8 mouse cellular contexts compared by ENCODE assay signal in genomic region chr9:88481061-88481790, GRCm38 (mm10). TPM values are rescaled to one million over a fixed set of nuclear protein-coding genes. Genes with fewer than 3 reads are reported as not detected.
DNase-seq lines count a peak whose midpoint lies in the region; ATAC-seq and TF ChIP-seq lines count a peak whose summit lies in the region.

No protein-coding gene starts in this region.

- 0 out of 2 replicates have a peak, but pooled peaks have one; percentile 0 for ATAC-seq in embryonic facial prominence, embryonic 12.5 days (ENCODE audit: insufficient number of reproducible peaks, insufficient read depth, low FRiP score, low TSS enrichment)
- peak; percentile 4 for ATAC-seq in limb, embryonic 13.5 days (ENCODE audit: low FRiP score, low read depth)
- ATAC-seq in midbrain, postnatal 0 days (ENCODE audit: low FRiP score), result 0 out of 2 replicates have a peak, but pooled peaks have one; percentile 1

- peak overlapping the region; percentile 100 for H3K4me3 ChIP-seq in embryonic facial prominence, embryonic 12.5 days
- peak overlapping the region; percentile 80 for H3K4me3 ChIP-seq in heart, adult 2 months
- H3K4me3 ChIP-seq in kidney, adult 2 months (ENCODE audit: insufficient read depth, low read depth, low read length), result peak overlapping the region; percentile 78
- H3K4me3 ChIP-seq in limb, embryonic 13.5 days, result peak overlapping the region; percentile 99
- peak overlapping the region; percentile 99 for H3K4me3 ChIP-seq in midbrain, postnatal 0 days (ENCODE audit: low read depth, low read length)

- no peak for TF ChIP-seq POLR2A in heart, adult 2 months (IDR thresholded peaks at IDR 0.05; ENCODE audit: insufficient read depth, low read depth, low read length)
- no peak for TF ChIP-seq POLR2A in kidney, adult 2 months (IDR thresholded peaks at IDR 0.05; ENCODE audit: low read depth, low read length)

- peaks cover 8% of the 10 kb centered on the region for H3K36me3 ChIP-seq in embryonic facial prominence, embryonic 12.5 days
- H3K36me3 ChIP-seq in heart, adult 2 months (ENCODE audit: control insufficient read depth, insufficient read depth, low read length), result peaks cover 17% of the 10 kb centered on the region
- H3K36me3 ChIP-seq in kidney, adult 2 months (ENCODE audit: control insufficient read depth, insufficient read depth, low read length), result no peaks in the 10 kb centered on the region; the same call in none of the 2 replicates
- peaks cover 13% of the 10 kb centered on the region for H3K36me3 ChIP-seq in limb, embryonic 13.5 days
- H3K36me3 ChIP-seq in midbrain, postnatal 0 days (ENCODE audit: insufficient read depth, low read length), result peaks cover 1% of the 10 kb centered on the region; the same call in 1 of the 2 replicates

- intact Hi-C loops in heart, adult 2 months (cut with DNase I), result loop anchor here (2.0 kb wide), 2 partner anchors 42 to 66 kb away; partner anchors contain the start of gene Snx14

- no peaks in the 10 kb centered on the region for H3K79me2 ChIP-seq in heart, adult 2 months (replicated peaks; ENCODE audit: control insufficient read depth, insufficient read depth, low read length)

- no peak for TF ChIP-seq EP300 in heart, adult 2 months (IDR thresholded peaks at IDR 0.05; ENCODE audit: insufficient read depth, low read depth, low read length)

- TF ChIP-seq CTCF in heart, adult 2 months (IDR thresholded peaks at IDR 0.05), result no peak
- TF ChIP-seq CTCF in kidney, adult 2 months (conservative IDR thresholded peaks at IDR 0.05; ENCODE audit: insufficient read depth, insufficient read length, low read depth, low read length), result no peak
- no peak for TF ChIP-seq CTCF in midbrain, postnatal 0 days (IDR thresholded peaks at IDR 0.05)

- peaks cover 5% of the 10 kb centered on the region for H3K4me1 ChIP-seq in embryonic facial prominence, embryonic 12.5 days
- H3K4me1 ChIP-seq in heart, adult 2 months (ENCODE audit: control insufficient read depth, insufficient read depth, low read length), result peaks cover 1% of the 10 kb centered on the region
- no peaks in the 10 kb centered on the region; the same call in 1 of the 2 replicates for H3K4me1 ChIP-seq in kidney, adult 2 months (ENCODE audit: control insufficient read depth, insufficient read depth, low read length)
- H3K4me1 ChIP-seq in limb, embryonic 13.5 days, result peaks cover 21% of the 10 kb centered on the region
- peaks cover 5% of the 10 kb centered on the region; the same call in 1 of the 2 replicates for H3K4me1 ChIP-seq in midbrain, postnatal 0 days (ENCODE audit: insufficient read depth, low read length)

- H3K4me2 ChIP-seq in embryonic facial prominence, embryonic 12.5 days (replicated peaks), result peak overlapping the region; percentile 78
- peak overlapping the region; percentile 91 for H3K4me2 ChIP-seq in limb, embryonic 13.5 days (replicated peaks)
- H3K4me2 ChIP-seq in midbrain, postnatal 0 days (ENCODE audit: low read depth, low read length, poor library complexity, severe bottlenecking), result peak overlapping the region; percentile 71

- H3K9ac ChIP-seq in embryonic facial prominence, embryonic 12.5 days, result peak overlapping the region; percentile 100
- H3K9ac ChIP-seq in heart, adult 2 months (ENCODE audit: low read depth, low read length), result peak overlapping the region; percentile 89
- H3K9ac ChIP-seq in limb, embryonic 13.5 days, result peak overlapping the region; percentile 99
- peak overlapping the region; percentile 92 for H3K9ac ChIP-seq in midbrain, postnatal 0 days (replicated peaks; ENCODE audit: low read length, poor library complexity, severe bottlenecking)

- no peaks in the 10 kb centered on the region for H3K9me3 ChIP-seq in embryonic facial prominence, embryonic 12.5 days
- H3K9me3 ChIP-seq in limb, embryonic 13.5 days, result no peaks in the 10 kb centered on the region
- H3K9me3 ChIP-seq in midbrain, postnatal 0 days (ENCODE audit: low read length), result no peaks in the 10 kb centered on the region

- 1% methylated on average over 58 of the region's 78 CpGs for WGBS in embryonic facial prominence, embryonic 12.5 days
- under 1% methylated on average over 73 of the region's 78 CpGs for WGBS in heart, adult 2 months
- WGBS in kidney, adult 2 months, result 2% methylated on average over 77 of the region's 78 CpGs
- WGBS in limb, embryonic 13.5 days, result under 1% methylated on average over 75 of the region's 78 CpGs
- WGBS in midbrain, postnatal 0 days, result under 1% methylated on average over 64 of the region's 78 CpGs

- no peaks in the 10 kb centered on the region for H3K27me3 ChIP-seq in embryonic facial prominence, embryonic 12.5 days
- no peaks in the 10 kb centered on the region for H3K27me3 ChIP-seq in heart, adult 2 months (ENCODE audit: control insufficient read depth, insufficient read depth, low read length)
- H3K27me3 ChIP-seq in kidney, adult 2 months (replicated peaks; ENCODE audit: control insufficient read depth, insufficient read depth, low read length), result no peaks in the 10 kb centered on the region
- no peaks in the 10 kb centered on the region for H3K27me3 ChIP-seq in limb, embryonic 13.5 days
- H3K27me3 ChIP-seq in midbrain, postnatal 0 days (ENCODE audit: insufficient read depth, low read length), result no peaks in the 10 kb centered on the region

- peak overlapping the region; percentile 99 for H3K27ac ChIP-seq in embryonic facial prominence, embryonic 12.5 days
- peak overlapping the region; percentile 99 for H3K27ac ChIP-seq in heart, adult 2 months
- H3K27ac ChIP-seq in kidney, adult 2 months (ENCODE audit: insufficient read depth, low read depth, low read length), result peak overlapping the region; percentile 76
- peak overlapping the region; percentile 98 for H3K27ac ChIP-seq in limb, embryonic 13.5 days
- H3K27ac ChIP-seq in midbrain, postnatal 0 days (ENCODE audit: low read depth, low read length), result peak overlapping the region; percentile 96

- peak; percentile 55 for DNase-seq in A20 (ENCODE audit: low read depth, low spot score)
- DNase-seq in adrenal gland, postnatal 10 days, result peak; percentile 56
- peak; percentile 56 to 67 for DNase-seq in heart, adult 2 months
- DNase-seq in kidney, adult 2 months, result peak; percentile 38
- peak; percentile 33 for DNase-seq in midbrain, postnatal 0 days (ENCODE audit: low spot score)
- DNase-seq in spleen, postnatal 4 days (ENCODE audit: low spot score in 2 of 2), result peak; percentile 46 to 82

RNA-seq across cellular contexts. Expression of gene Syncrip, which starts 1.1 kb away (rescaled TPM):
- 10 to 100 TPM; 92.6 to 93.0 TPM for total RNA-seq in adrenal gland, postnatal 10 days (2021)
- polyA plus RNA-seq in embryonic facial prominence, embryonic 12.5 days (2016; fragmentation: Nextera tagmentation; extraction: Ambion mirVana), result 122 and 127 TPM in 2 replicates
- 10 to 100 TPM; 60.8 to 64.6 TPM for total RNA-seq in heart, adult 2 months (2021)
- polyA plus RNA-seq in heart, adult 2 months (2012; rRNA removed), result 6.6 and 14.3 TPM in 2 replicates
- polyA plus RNA-seq in kidney, adult 2 months (2012; rRNA removed), result 3.1 and 7.2 TPM in 2 replicates
- polyA plus RNA-seq in limb, embryonic 13.5 days (2015; fragmentation: Nextera tagmentation; extraction: Ambion mirVana), result 114 TPM in 2 replicates
- 79.0 and 92.1 TPM in 2 replicates for total RNA-seq in midbrain, postnatal 0 days (2014; rRNA removed)
- 55.8 and 64.0 TPM in 2 replicates for polyA plus RNA-seq in midbrain, postnatal 0 days (2015; fragmentation: Nextera tagmentation; extraction: Ambion mirVana)

RNA-seq across cellular contexts. Expression of gene Gm20537, which starts 24.8 kb away (rescaled TPM):
- 1 to 10 TPM in 1 of 2 experiments, not detected in 1; 1.0 TPM for total RNA-seq in adrenal gland, postnatal 10 days (2021)
- polyA plus RNA-seq in embryonic facial prominence, embryonic 12.5 days (2016; fragmentation: Nextera tagmentation; extraction: Ambion mirVana), result 0.67 and 1.0 TPM in 2 replicates
- total RNA-seq in heart, adult 2 months (2021), result under 1 TPM in 1 of 2 experiments, not detected in 1; 0.78 TPM
- 0.23 TPM in 1 of 2 replicates, not detected in the other for polyA plus RNA-seq in heart, adult 2 months (2012; rRNA removed)
- 0.41 and 0.75 TPM in 2 replicates for polyA plus RNA-seq in kidney, adult 2 months (2012; rRNA removed)
- polyA plus RNA-seq in limb, embryonic 13.5 days (2015; fragmentation: Nextera tagmentation; extraction: Ambion mirVana), result 0.41 and 0.94 TPM in 2 replicates
- 2.6 TPM in 1 of 2 replicates, not detected in the other for total RNA-seq in midbrain, postnatal 0 days (2014; rRNA removed)
- 0.62 TPM in 1 of 2 replicates, not detected in the other for polyA plus RNA-seq in midbrain, postnatal 0 days (2015; fragmentation: Nextera tagmentation; extraction: Ambion mirVana)

RNA-seq across cellular contexts. Expression of gene Snx14, which starts 42.5 kb away (rescaled TPM):
- 10 to 100 TPM; 41.8 to 54.5 TPM for total RNA-seq in adrenal gland, postnatal 10 days (2021)
- 20.2 and 24.3 TPM in 2 replicates for polyA plus RNA-seq in embryonic facial prominence, embryonic 12.5 days (2016; fragmentation: Nextera tagmentation; extraction: Ambion mirVana)
- 10 to 100 TPM; 21.0 to 22.8 TPM for total RNA-seq in heart, adult 2 months (2021)
- polyA plus RNA-seq in heart, adult 2 months (2012; rRNA removed), result 9.2 and 17.3 TPM in 2 replicates
- polyA plus RNA-seq in kidney, adult 2 months (2012; rRNA removed), result 12.7 and 15.8 TPM in 2 replicates
- 21.9 and 22.8 TPM in 2 replicates for polyA plus RNA-seq in limb, embryonic 13.5 days (2015; fragmentation: Nextera tagmentation; extraction: Ambion mirVana)
- total RNA-seq in midbrain, postnatal 0 days (2014; rRNA removed), result 33.5 and 43.0 TPM in 2 replicates
- 28.6 TPM in 2 replicates for polyA plus RNA-seq in midbrain, postnatal 0 days (2015; fragmentation: Nextera tagmentation; extraction: Ambion mirVana)

Comparison
In these comparisons a context has a peak if more than half of its experiments do, and no peak if none do; other contexts are left out.
1. Peak in every context shown above with its lines: DNase-seq, ATAC-seq, H3K4me3 ChIP-seq and H3K27ac ChIP-seq.